Mouse (Mus musculus) granulocyte monocyte progenitor cell, adult 5-6 weeks (primary cell): ENCODE measurements around the gene Gm11639. TPM values are rescaled to one million over a fixed set of nuclear protein-coding genes. Genes with fewer than 3 reads are reported as not detected.
"Not testable (repeated sequence)": the region's sequence is repeated elsewhere in the genome, so short reads cannot be mapped to it uniquely, and the experiment has no call there.

Experiments
- ATAC-seq: replicated peaks from 2 replicates; pipeline ENCODE4 v1.8.0; 2016; ENCODE audit warnings: mild to moderate bottlenecking, moderate TSS enrichment, inconsistent platforms; ENCODE audit not compliant: poor library complexity, severe bottlenecking
- total RNA-seq, 2 experiments: library from RNA; stranded (forward) in 1 of 2; stranded (reverse) in 1 of 2; fragments of 200-712, 200-1000 nt in 1 of 2; fragments of >200 nt in 1 of 2; fragmentation: Nextera tagmentation in 1 of 2; gene quantifications; 2 replicates each; pipeline ENCODE4 v1.2.3; 2014 to 2017

The Gm11639 gene
- total RNA-seq, 2 experiments from 2014 or later: not detected

GRCm38 (mm10) chr11:105031103-105031502, 345.6 kb downstream of the Gm11639 start:
- ATAC-seq: no peak

GRCm38 (mm10) chr11:105035081-105035480, 349.6 kb downstream of the Gm11639 start:
- ATAC-seq: no peak

DNA sequence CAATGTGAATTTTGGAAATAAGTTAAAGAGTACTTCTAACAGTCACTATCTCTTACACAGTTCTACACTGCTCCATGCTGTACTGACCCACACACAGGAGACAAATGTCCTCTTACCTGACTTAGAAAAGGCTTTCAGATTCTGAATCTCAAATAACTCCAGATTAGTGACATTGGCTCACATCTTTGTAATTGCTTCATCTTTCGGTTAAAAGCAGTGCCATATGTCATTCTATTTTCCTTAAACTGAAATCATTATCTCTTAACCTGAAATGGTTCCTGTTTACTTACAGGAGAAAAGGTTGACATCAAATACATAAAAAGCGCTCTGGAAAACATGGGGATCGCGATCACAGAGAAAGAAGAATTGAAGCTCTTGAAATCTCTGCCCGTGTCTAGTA, 377.8 kb downstream of the Gm11639 start, which contains the start of gene Efcab3:
TSS of gene Efcab3 (plus strand) at position 301 of the 400 bp plus-strand sequence.
- ATAC-seq: no peak

GRCm38 (mm10) chr11:105112448-105112847, 426.9 kb downstream of the Gm11639 start:
- ATAC-seq: peak; percentile 27; the same call in 1 of the 2 replicates

GRCm38 (mm10) chr11:105117814-105118213, 432.3 kb downstream of the Gm11639 start:
- ATAC-seq: peak; percentile 65

GRCm38 (mm10) chr11:105120551-105121061, 435.1 kb downstream of the Gm11639 start:
- ATAC-seq: peak; percentile 48

DNA sequence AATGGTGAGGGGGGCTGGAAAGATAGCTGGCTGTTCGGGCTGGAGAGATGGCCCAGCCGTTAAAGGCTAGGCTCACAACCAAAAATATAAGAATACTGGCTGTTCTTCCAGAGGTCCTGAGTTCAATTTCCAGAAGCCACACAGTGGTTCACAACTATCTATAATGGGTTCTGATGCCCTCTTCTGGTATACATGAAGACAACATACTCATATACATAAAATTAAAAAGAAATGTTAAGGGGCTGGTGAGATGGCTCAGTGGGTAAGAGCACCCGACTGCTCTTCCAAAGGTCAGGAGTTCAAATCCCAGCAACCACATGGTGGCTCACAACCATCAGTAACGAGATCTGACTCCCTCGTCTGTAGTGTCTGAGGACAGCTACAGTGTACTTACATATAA, 436.3 kb downstream of the Gm11639 start:
- not testable (repeated sequence) for ATAC-seq

- peak; percentile 42 for ATAC-seq
These were observed 438.5 kb downstream of the Gm11639 start for GRCm38 (mm10) chr11:105123986-105124385.

GRCm38 (mm10) chr11:105125735-105126519, 440.4 kb downstream of the Gm11639 start, which contains the start of gene Mettl2:
TSS of gene Mettl2 (plus strand) at chr11:105126425.
- ATAC-seq: peak; percentile 94

DNA sequence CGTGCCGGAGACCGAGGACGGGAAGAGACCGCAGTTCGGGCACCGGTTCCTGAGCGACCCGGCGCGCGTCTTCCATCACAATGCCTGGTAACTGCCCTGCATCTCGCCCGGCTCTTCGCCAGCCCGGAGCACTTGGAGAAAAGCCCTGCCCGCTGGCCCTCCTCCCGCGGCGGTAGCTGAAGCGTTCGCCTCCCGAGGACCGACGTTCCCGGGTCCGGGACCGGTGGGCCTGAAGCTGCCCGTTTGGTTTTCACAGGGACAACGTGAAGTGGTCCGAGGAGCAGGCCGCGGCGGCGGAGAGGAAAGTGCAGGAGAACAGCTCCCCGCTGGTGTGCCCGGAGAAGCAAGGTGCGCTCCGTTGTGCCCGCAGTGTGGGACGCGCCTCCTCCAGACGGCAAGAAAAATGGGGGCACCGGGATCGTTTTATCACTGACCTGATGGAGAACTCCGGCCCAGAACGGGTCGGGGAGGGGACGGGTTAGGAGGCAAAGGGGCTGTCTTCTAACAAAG, 441.1 kb downstream of the Gm11639 start:
- peak; percentile 18 for ATAC-seq

DNA sequence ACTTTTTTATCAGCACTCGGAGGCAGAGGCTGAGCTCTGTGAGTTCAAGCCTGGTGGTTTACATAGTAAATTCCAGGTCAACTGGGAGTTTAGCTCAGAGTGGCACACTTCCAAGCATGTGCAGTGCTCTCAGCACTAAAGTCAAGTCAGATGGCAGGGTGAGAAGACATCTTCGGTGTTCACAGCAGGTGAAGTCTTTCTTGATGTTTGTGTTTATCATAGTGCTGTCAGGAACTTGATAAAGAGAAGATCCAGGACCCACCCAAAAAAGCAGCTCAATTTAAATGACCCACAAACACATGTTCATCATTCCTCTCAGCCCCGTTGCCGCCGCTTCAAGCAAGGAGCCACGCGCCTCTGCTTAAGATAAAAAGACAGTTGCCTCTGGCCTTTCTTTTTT, 450.2 kb downstream of the Gm11639 start:
- ATAC-seq: no peak

DNA sequence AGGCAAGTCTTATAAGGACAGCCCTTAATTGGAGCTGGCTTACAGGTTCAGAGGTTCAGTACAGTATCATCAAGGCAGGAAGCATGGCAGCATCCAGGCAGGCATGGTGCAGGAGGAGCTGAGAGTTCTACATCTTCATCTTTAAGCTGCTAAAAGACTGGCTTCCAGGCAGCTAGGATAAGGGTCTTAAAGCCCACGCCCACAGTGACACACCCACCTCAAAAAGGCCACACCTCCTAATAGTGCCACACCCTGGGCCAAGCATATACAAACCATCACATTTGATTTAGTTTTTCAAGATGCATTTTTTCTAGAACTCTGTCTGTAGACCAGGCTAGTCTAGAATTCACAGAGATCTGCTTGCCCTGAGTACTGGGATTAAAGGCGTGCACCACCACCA, 451.7 kb downstream of the Gm11639 start:
- ATAC-seq: not testable (repeated sequence)

GRCm38 (mm10) chr11:105140512-105140911, 455.0 kb downstream of the Gm11639 start:
- not testable (repeated sequence) for ATAC-seq

- no peak for ATAC-seq
These were observed 455.6 kb downstream of the Gm11639 start for GRCm38 (mm10) chr11:105141115-105141514.

DNA sequence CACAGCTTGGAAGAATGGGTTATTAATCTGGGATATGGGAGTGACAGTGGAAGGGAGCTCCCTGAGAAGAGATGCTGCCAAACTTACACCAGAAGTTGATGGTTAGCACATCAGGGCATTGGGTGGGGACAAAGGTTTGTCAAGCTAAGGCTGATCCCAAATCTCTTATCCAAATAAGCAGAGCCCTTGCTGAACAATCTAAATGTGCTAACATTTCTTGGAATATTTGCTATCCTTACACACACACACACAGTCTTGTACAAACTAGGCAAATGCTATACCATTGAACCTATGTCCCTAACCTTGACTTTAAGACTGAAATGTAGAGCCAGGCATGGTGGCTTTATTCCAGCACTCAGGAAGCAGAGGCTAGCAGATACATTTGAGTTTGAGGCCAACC, 458.1 kb downstream of the Gm11639 start:
- ATAC-seq: no peak

- ATAC-seq: no peak
These were observed 458.6 kb downstream of the Gm11639 start for GRCm38 (mm10) chr11:105144084-105144483.

GRCm38 (mm10) chr11:105144508-105145210, 459.2 kb downstream of the Gm11639 start:
- no peak for ATAC-seq

DNA sequence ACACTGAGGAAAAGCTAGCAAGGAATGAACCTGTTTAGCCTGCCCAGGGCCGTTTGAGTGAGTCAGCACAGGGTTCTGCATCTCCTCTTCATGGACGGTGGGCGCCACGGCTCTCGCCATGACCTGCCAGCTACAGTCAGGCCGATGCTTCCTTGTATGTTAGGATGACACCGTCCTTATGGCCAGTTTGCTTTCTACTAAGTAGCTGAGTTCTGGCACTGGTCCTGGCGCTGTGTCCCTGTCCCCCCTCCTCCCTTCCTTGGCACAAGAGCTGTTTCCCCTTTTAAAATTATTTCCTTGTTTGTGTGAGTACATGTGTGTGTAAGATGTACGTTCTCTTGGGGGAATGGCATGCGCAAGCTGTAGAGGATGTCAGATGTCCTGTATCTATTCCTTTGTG, 459.7 kb downstream of the Gm11639 start:
- ATAC-seq: peak; percentile 48

GRCm38 (mm10) chr11:105146593-105146992, 461.1 kb downstream of the Gm11639 start, which contains the start of gene Gm10842:
TSS of gene Gm10842 (plus strand) at chr11:105146893.
- no peak for ATAC-seq

DNA sequence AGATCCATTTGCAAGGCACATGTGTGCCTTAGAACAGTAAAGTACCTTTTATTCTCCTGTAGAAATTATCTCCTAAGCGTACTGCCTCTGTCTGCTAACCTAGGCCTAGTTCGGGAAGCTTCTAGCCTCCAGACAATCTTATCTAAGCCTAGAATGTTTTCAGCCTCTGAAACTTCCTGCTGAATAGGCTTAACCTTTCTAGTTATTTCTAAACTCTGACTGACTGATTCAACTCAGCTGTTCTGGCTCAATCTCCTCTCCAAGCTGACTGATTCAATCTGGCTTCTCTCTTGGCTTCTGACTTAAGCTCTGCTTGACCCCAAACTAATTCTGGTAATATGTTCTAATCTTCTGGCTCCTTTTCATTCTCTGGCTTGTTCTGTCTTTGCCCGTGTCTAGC, 463.8 kb downstream of the Gm11639 start:
- ATAC-seq: no peak

DNA sequence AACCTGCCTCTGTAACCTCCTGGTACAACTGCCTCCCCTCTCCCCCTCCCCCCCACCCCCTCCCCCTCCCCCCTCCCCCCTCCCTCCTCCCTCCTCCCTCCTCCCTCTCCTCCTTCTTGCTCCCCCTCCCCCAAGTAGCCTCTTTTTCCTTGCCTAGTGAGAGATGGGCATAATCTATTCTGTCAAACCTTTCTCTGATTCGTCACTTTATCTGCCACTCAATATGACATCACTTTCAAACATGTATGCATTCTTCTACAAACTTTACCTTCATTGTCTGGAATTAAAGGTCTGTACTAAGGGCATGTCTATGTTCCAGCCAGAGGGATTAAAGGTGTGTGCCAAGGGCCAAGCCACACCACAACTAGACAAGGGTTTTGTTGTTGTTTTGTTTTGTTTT, 464.3 kb downstream of the Gm11639 start:
- no peak for ATAC-seq
